Mouse (Mus musculus) midbrain, embryonic 14.5 days (tissue): ENCODE data around the gene Iqgap1. TPM values are rescaled to one million over a fixed set of nuclear protein-coding genes. Genes with fewer than 3 reads are reported as not detected.

Experiments
- ATAC-seq: fragments of 200-750 bp; cut with Nextera tagmentation; 2 replicates; pipeline ENCODE4 v1.8.0; 2017; ENCODE audit warnings: moderate number of reproducible peaks, moderate library complexity; ENCODE audit not compliant: low FRiP score, low TSS enrichment
- DNase-seq: peaks from one replicate; pipeline ENCODE4 v3.0.0-alpha.2; 2015
- H3K27ac ChIP-seq: fragments of 300-500 bp; sonication (generic); replicated peaks from 2 replicates; pipeline ENCODE4 v1.5.1; 2014; ENCODE audit warnings: mild to moderate bottlenecking, low read depth, low read length, moderate library complexity
- H3K27me3 ChIP-seq: fragments of 300-500 bp; sonication (generic); 2 replicates; pipeline ENCODE4 v1.6.1; 2014; ENCODE audit warnings: low read length, control low read depth, mixed read lengths; ENCODE audit not compliant: control insufficient read depth, insufficient read depth
- H3K36me3 ChIP-seq: fragments of 300-500 bp; sonication (generic); 2 replicates; pipeline ENCODE4 v1.6.1; 2014; ENCODE audit warnings: low read length, control low read depth; ENCODE audit not compliant: control insufficient read depth, insufficient read depth
- H3K4me1 ChIP-seq: fragments of 300-500 bp; sonication (generic); 2 replicates; pipeline ENCODE4 v1.6.1; 2014; ENCODE audit warnings: mild to moderate bottlenecking, antibody characterized with exemption, low read length, control low read depth; ENCODE audit not compliant: control insufficient read depth, insufficient read depth
- H3K4me2 ChIP-seq: fragments of 300-500 bp; sonication (generic); 2 replicates; pipeline ENCODE4 v1.6.1; 2014; ENCODE audit warnings: mild to moderate bottlenecking, low read length, moderate library complexity
- H3K4me3 ChIP-seq: fragments of 300-500 bp; sonication (generic); replicated peaks from 2 replicates; pipeline ENCODE4 v1.5.1; 2014; ENCODE audit warnings: low read depth, low read length
- H3K9ac ChIP-seq: fragments of 300-500 bp; sonication (generic); replicated peaks from 2 replicates; pipeline ENCODE4 v1.6.1; 2014; ENCODE audit warnings: mild to moderate bottlenecking, low read length, moderate library complexity
- H3K9me3 ChIP-seq: fragments of 300-500 bp; sonication (generic); 2 replicates; pipeline ENCODE4 v1.6.1; 2016; ENCODE audit warnings: low read length, control low read depth, mixed read lengths; ENCODE audit not compliant: control insufficient read depth
- WGBS: fragments of 180-500 bp; shearing (Covaris S2); extraction: QIAGEN DNeasy Blood & Tissue Kit; methylation state at CpG from one replicate; pipeline ENCODE4 v1.1.7; 2014; 5-methylcytosine and 5-hydroxymethylcytosine counted together
- polyA plus RNA-seq: library from polyadenylated mRNA; unstranded; fragments of >200 nt; fragmentation: Nextera tagmentation; extraction: Ambion mirVana; gene quantifications from 2 replicates; pipeline ENCODE4 v1.2.1, GENCODE M21; 2014

Iqgap1 gene
- polyA plus RNA-seq, 1 experiment from 2014 or later = 22.3 TPM

DNA sequence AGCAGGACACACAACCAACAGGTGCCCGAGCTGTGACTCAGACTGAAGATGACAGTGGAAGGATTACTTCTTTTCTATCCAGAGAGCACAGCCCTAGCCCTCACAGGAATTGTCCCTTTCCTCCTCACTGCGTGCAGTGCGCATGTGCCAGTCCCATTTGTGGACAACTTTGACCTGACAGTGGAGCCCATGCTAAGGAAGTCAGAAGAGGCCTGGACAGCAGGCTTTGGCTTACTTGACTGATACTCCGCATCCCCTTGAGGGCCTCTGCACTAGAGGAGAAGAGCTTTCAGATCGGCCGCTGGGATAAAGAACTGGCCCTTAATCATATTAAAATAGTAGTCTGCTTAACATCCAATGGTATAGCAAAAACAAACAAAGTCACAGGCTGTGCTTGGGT is 154.9 kb downstream of the Iqgap1 start:
- H3K27ac ChIP-seq = no peak overlapping the region
- 0 out of 2 replicates have a peak, but pooled peaks cover 2% of the 10 kb centered on the region for H3K36me3 ChIP-seq
- ATAC-seq (no peak), DNase-seq (no peak)
- no peak overlapping the region for H3K4me3 ChIP-seq
- H3K4me1 ChIP-seq = no peaks in the 10 kb centered on the region
- no peak overlapping the region for H3K4me2 ChIP-seq
- 91% methylated on average over 6 of the region's 6 CpGs for WGBS
- H3K9ac ChIP-seq = no peak overlapping the region
- no peaks in the 10 kb centered on the region for H3K27me3 ChIP-seq
- no peaks in the 10 kb centered on the region for H3K9me3 ChIP-seq

DNA sequence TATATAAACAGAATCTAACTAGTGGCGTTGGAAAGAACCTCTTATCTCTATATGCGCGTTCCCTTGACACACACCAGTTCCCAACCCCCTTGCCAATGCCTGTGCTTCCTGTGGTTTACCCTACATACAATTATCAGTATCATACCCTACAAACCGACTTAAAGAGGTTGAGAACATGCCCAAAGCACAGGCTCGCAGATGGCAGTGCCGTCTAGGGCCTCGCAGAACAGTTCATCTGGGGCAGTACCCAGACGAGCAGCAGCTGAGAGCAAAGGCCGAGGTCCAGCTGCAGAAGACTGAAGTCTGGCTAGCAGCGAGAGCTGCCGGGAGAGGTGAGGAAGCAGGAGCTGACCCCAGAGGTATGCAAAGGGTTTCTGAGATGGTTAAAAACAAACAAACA is 158.6 kb downstream of the Iqgap1 start:
- no peaks in the 10 kb centered on the region for H3K9me3 ChIP-seq
- H3K4me3 ChIP-seq = no peak overlapping the region
- H3K36me3 ChIP-seq = no peaks in the 10 kb centered on the region
- H3K9ac ChIP-seq = no peak overlapping the region
- no peak overlapping the region for H3K4me2 ChIP-seq
- WGBS = 82% methylated on average over 11 of the region's 11 CpGs
- no peak overlapping the region; the same call in 1 of the 2 replicates for H3K27ac ChIP-seq
- H3K4me1 ChIP-seq = no peaks in the 10 kb centered on the region
- no peaks in the 10 kb centered on the region for H3K27me3 ChIP-seq
- DNase-seq (no peak), ATAC-seq (no peak)

DNA sequence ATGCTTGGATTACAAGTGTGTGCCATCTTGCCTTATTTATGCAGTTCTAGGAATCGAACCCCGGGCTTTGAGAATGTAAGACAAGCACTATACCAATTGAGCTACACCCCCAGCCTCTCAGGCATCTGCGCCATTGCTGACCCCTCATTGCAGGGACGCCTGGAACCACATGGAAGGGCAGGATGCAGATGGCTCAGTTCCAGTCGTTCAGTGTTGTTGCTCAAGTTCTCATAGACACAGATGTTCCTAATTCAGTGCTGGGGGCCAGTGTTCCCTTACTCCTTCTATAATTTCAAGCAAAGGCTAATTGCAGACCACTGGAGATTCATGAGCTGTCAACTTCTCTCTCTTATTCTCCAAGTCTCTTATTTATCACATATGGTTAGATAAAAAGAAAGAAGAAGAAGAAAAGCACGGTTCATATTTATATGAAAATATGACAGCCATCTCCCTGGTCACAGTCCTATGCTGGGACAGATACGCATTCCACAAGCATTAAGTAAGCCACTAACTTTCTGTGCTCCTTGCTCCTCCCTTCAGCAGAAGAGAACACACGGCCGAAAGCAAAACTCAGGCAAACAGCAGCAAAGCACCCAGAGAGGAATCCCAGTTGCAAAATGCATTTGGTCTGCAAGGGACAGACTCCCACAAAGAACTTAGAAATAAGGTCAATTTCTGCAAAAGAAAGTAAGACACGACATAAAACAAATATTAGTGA is 159.4 kb downstream of the Iqgap1 start:
- 83% methylated on average over 10 of the region's 10 CpGs for WGBS
- Histone ChIP-seq H3K9ac (no peak overlapping the region), H3K9me3 (no peaks in the 10 kb centered on the region), H3K4me2 (no peak overlapping the region), H3K27ac (no peak overlapping the region), H3K36me3 (no peaks in the 10 kb centered on the region), H3K4me3 (no peak overlapping the region), H3K27me3 (no peaks in the 10 kb centered on the region), H3K4me1 (no peaks in the 10 kb centered on the region)
- ATAC-seq = no peak
- no peak for DNase-seq

Other genes starting within 250 kb of the Iqgap1 start
- 11.7 and 14.0 TPM in 2 replicates for gene Crtc3, start 137.1 kb downstream of the Iqgap1 start, polyA plus RNA-seq
- gene Zscan2, start 34.9 kb upstream of the Iqgap1 start, polyA plus RNA-seq = 5.8 and 7.1 TPM in 2 replicates
- 32.8 and 36.1 TPM in 2 replicates for gene Wdr73, start 75.3 kb upstream of the Iqgap1 start, polyA plus RNA-seq
- gene Nmb, start 79.1 kb upstream of the Iqgap1 start, polyA plus RNA-seq = 8.5 and 9.0 TPM in 2 replicates
- 140 and 147 TPM in 2 replicates for gene Sec11a, start 121.8 kb upstream of the Iqgap1 start, polyA plus RNA-seq
- gene Zfp592, start 167.7 kb upstream of the Iqgap1 start, polyA plus RNA-seq = 8.5 and 10.2 TPM in 2 replicates
- gene Alpk3, start 231.6 kb upstream of the Iqgap1 start, polyA plus RNA-seq = 0.07 and 0.12 TPM in 2 replicates